Mouse (Mus musculus) NIH3T3 (cell line): ENCODE measurements around the gene Slc25a11.

Experiments
- DNase-seq: peaks from one replicate; pipeline ENCODE4 v3.0.0-alpha.2; 2012; ENCODE audit warnings: low read depth

The Slc25a11 gene

GRCm38 (mm10) chr11:70668335-70668770 is 21.1 kb upstream of the Slc25a11 start:
- peak; percentile 94 for DNase-seq

- peak; percentile 55 for DNase-seq
These were observed 20.2 kb upstream of the Slc25a11 start for GRCm38 (mm10) chr11:70667271-70668150.

GRCm38 (mm10) chr11:70666687-70667086 is 19.4 kb upstream of the Slc25a11 start:
- DNase-seq, result no peak

- DNase-seq, result no peak
These were observed 17.5 kb upstream of the Slc25a11 start for GRCm38 (mm10) chr11:70664741-70665140.

- no peak for DNase-seq
These were observed 16.7 kb upstream of the Slc25a11 start for GRCm38 (mm10) chr11:70663957-70664356.

GRCm38 (mm10) chr11:70663101-70663500 is 15.8 kb upstream of the Slc25a11 start:
- DNase-seq, result no peak

GRCm38 (mm10) chr11:70660571-70660970 is 13.3 kb upstream of the Slc25a11 start:
- no peak for DNase-seq

- DNase-seq, result no peak
These were observed 11.7 kb upstream of the Slc25a11 start for GRCm38 (mm10) chr11:70658942-70659341.

- DNase-seq, result peak; percentile 35
These were observed 11.2 kb upstream of the Slc25a11 start for GRCm38 (mm10) chr11:70658521-70658920.

GRCm38 (mm10) chr11:70657991-70658390 is 10.7 kb upstream of the Slc25a11 start:
- DNase-seq, result no peak

- DNase-seq, result no peak
These were observed 10.3 kb upstream of the Slc25a11 start for GRCm38 (mm10) chr11:70657573-70657972.

- DNase-seq, result no peak
These were observed 9.7 kb upstream of the Slc25a11 start, which contains the start of gene Eno3 for GRCm38 (mm10) chr11:70656964-70657363. Eno3 (plus strand) TSS chr11:70657202.

GRCm38 (mm10) chr11:70656456-70656927 is 9.2 kb upstream of the Slc25a11 start:
- peak; percentile 75 for DNase-seq

GRCm38 (mm10) chr11:70655571-70656455 is 8.5 kb upstream of the Slc25a11 start:
- peak; percentile 78 for DNase-seq

GRCm38 (mm10) chr11:70654923-70655570 is 7.8 kb upstream of the Slc25a11 start:
- peak; percentile 93 for DNase-seq

- peak; percentile 93 for DNase-seq
These were observed 7.1 kb upstream of the Slc25a11 start, which contains the start of gene Pfn1 for GRCm38 (mm10) chr11:70654198-70654922. Pfn1 (minus strand) TSS chr11:70654644.

- DNase-seq, result peak; percentile 78
These were observed 6.3 kb upstream of the Slc25a11 start for GRCm38 (mm10) chr11:70653345-70654197.

- DNase-seq, result no peak
These were observed 5.6 kb upstream of the Slc25a11 start for GRCm38 (mm10) chr11:70652884-70653344.

- DNase-seq, result peak; percentile 55
These were observed 5.0 kb upstream of the Slc25a11 start for GRCm38 (mm10) chr11:70652029-70652883.
